9 mouse cellular contexts compared by ENCODE assay signal in genomic region chr8:92365241-92365943, GRCm38 (mm10). TPM values are rescaled to one million over a fixed set of nuclear protein-coding genes. Genes with fewer than 3 reads are reported as not detected.
DNase-seq lines count a peak whose midpoint lies in the region; ATAC-seq and TF ChIP-seq lines count a peak whose summit lies in the region.
"Had no signal": no experiment of that assay in that cellular context is flagged by ENCODE, and none has a peak within 500 bp of the region (broad histone marks: within the 10 kb centered on the region; RNA-seq: fewer than 3 reads in every experiment).

No protein-coding gene starts in this region.

- peaks cover 24% of the 10 kb centered on the region for H3K27me3 ChIP-seq in heart, adult 2 months (ENCODE audit: control insufficient read depth, insufficient read depth, low read length)
- peaks cover 94% of the 10 kb centered on the region for H3K27me3 ChIP-seq in heart, embryonic 13.5 days (replicated peaks)
- peaks cover 94% of the 10 kb centered on the region for H3K27me3 ChIP-seq in midbrain, embryonic 10.5 days (ENCODE audit: low read depth, poor library complexity, severe bottlenecking)
- H3K27me3 ChIP-seq: CH12.LX had no signal

- no peaks in the 10 kb centered on the region for H3K4me1 ChIP-seq in heart, adult 2 months (ENCODE audit: control insufficient read depth, insufficient read depth, low read length)
- peaks cover 41% of the 10 kb centered on the region for H3K4me1 ChIP-seq in heart, embryonic 13.5 days
- peaks cover 69% of the 10 kb centered on the region for H3K4me1 ChIP-seq in midbrain, embryonic 10.5 days

- no peaks in the 10 kb centered on the region for H3K36me3 ChIP-seq in heart, adult 2 months (ENCODE audit: control insufficient read depth, insufficient read depth, low read length)
- H3K36me3 ChIP-seq in heart, embryonic 13.5 days, result no peaks in the 10 kb centered on the region; the same call in 1 of the 2 replicates
- peaks cover 33% of the 10 kb centered on the region for H3K36me3 ChIP-seq in midbrain, embryonic 10.5 days

- no peak for TF ChIP-seq CTCF in heart, adult 2 months (IDR thresholded peaks at IDR 0.05)

- H3K9me3 ChIP-seq in heart, embryonic 13.5 days, result no peaks in the 10 kb centered on the region
- H3K9me3 ChIP-seq in midbrain, embryonic 10.5 days (replicated peaks), result no peaks in the 10 kb centered on the region

- peak overlapping the region; percentile 59 for H3K4me2 ChIP-seq in heart, embryonic 13.5 days

- no peak overlapping the region for H3K27ac ChIP-seq in heart, adult 2 months
- H3K27ac ChIP-seq in heart, embryonic 13.5 days (replicated peaks), result no peak overlapping the region
- peak overlapping the region; percentile 99 for H3K27ac ChIP-seq in midbrain, embryonic 10.5 days (replicated peaks)

- no peak for TF ChIP-seq POLR2A in heart, adult 2 months (IDR thresholded peaks at IDR 0.05; ENCODE audit: insufficient read depth, low read depth, low read length)

- TF ChIP-seq EP300 in heart, adult 2 months (IDR thresholded peaks at IDR 0.05; ENCODE audit: insufficient read depth, low read depth, low read length), result no peak

- no peak for ATAC-seq in heart, embryonic 13.5 days (ENCODE audit: extremely low read depth, insufficient number of reproducible peaks, low FRiP score, low TSS enrichment)

- H3K4me3 ChIP-seq in heart, adult 2 months, result no peak overlapping the region
- peak overlapping the region; percentile 45 for H3K4me3 ChIP-seq in heart, embryonic 13.5 days
- H3K4me3 ChIP-seq in midbrain, embryonic 10.5 days, result peak overlapping the region; percentile 97

- DNase-seq in heart, adult 2 months, result peak; percentile 16 to 44
- no peak for DNase-seq in heart, adult 11 months
- DNase-seq in ES-CJ7 (ENCODE audit: low read depth, low spot score), result peak; percentile 17
- peak; percentile 69 for DNase-seq in midbrain, embryonic 10.5 days (ENCODE audit: low spot score)
- no peak for DNase-seq in urinary bladder, adult 2 months (ENCODE audit: low spot score)
- no peak for DNase-seq in gastrocnemius, postnatal 14 days
- DNase-seq in left cerebral cortex, adult 9 months (ENCODE audit: low spot score in 2 of 2), result no peak

- no peaks in the 10 kb centered on the region for H3K79me2 ChIP-seq in heart, adult 2 months (replicated peaks; ENCODE audit: control insufficient read depth, insufficient read depth, low read length)

- intact Hi-C loops in heart, adult 2 months (cut with DNase I), result no loop called here
- intact Hi-C loops in gastrocnemius, postnatal 14 days (cut with DNase I; ENCODE audit: low total_unique reads), result loop anchor here (5.0 to 10.0 kb wide), 2 partner anchors 568 to 831 kb away; no protein-coding TSS in a partner anchor

- 34% methylated on average over 36 of the region's 36 CpGs for WGBS in heart, adult 2 months
- 8% methylated on average over 36 of the region's 36 CpGs for WGBS in heart, embryonic 13.5 days
- 2% methylated on average over 36 of the region's 36 CpGs for WGBS in midbrain, embryonic 10.5 days

- H3K9ac ChIP-seq in heart, adult 2 months (ENCODE audit: low read depth, low read length), result no peak overlapping the region
- peak overlapping the region; percentile 66; the same call in 1 of the 2 replicates for H3K9ac ChIP-seq in heart, embryonic 13.5 days

RNA-seq across cellular contexts. Expression of gene Irx5, which starts 8.0 kb away (rescaled TPM):
- 10 to 100 TPM in 1 of 2 experiments, 1 to 10 TPM in 1; 6.2 to 11.5 TPM for total RNA-seq in heart, adult 2 months (2021)
- polyA plus RNA-seq in heart, adult 2 months (2012; rRNA removed), result 3.7 and 5.7 TPM in 2 replicates
- 7.7 and 8.5 TPM in 2 replicates for polyA plus RNA-seq in heart, embryonic 13.5 days (2015; fragmentation: Nextera tagmentation; extraction: Ambion mirVana)
- 28.7 and 31.9 TPM in 2 replicates for polyA plus RNA-seq in midbrain, embryonic 10.5 days (2016; fragmentation: Nextera tagmentation; extraction: Ambion mirVana)
- polyA plus RNA-seq in urinary bladder, adult 2 months (2012; rRNA removed), result 0.14 and 0.19 TPM in 2 replicates
- not detected for total RNA-seq in gastrocnemius, postnatal 14 days (2021)
- total RNA-seq: CH12.LX had no signal

Comparison
In these comparisons a context has a peak if more than half of its experiments do, and no peak if none do; other contexts are left out.
1. DNase-seq: peak in heart, adult 2 months (2 of 2), ES-CJ7 (single experiment) and midbrain, embryonic 10.5 days (single experiment); none in heart, adult 11 months (single experiment), urinary bladder, adult 2 months (single experiment), gastrocnemius, postnatal 14 days (single experiment) and left cerebral cortex, adult 9 months (0 of 2).